Mouse (Mus musculus): ENCODE measurements around the gene Derl3. TPM values are rescaled to one million over a fixed set of nuclear protein-coding genes. Genes with fewer than 3 reads are reported as not detected.
A peak's percentile ranks its signal among the peaks of the same experiment; 100 is the strongest.

Gene Derl3
- polyA plus RNA-seq, 1 experiment from 2014 or later = 2.9 TPM

- no peak overlapping the region for H3K9ac ChIP-seq (ENCODE audit: low read depth, low read length)
- peak; percentile 58; the same call in 1 of the 2 replicates for ATAC-seq (ENCODE audit: low FRiP score)
- H3K36me3 ChIP-seq (ENCODE audit: control insufficient read depth, insufficient read depth, low read length) = no peaks in the 10 kb centered on the region
- whole genome bisulfite sequencing = 31% methylated on average over 10 of the region's 10 CpGs
- no peak overlapping the region for H3K4me2 ChIP-seq (replicated peaks; ENCODE audit: low read depth, low read length)
- no peak overlapping the region for H3K27ac ChIP-seq (ENCODE audit: low read depth, low read length)
- no peaks in the 10 kb centered on the region; the same call in 1 of the 2 replicates for H3K4me1 ChIP-seq (replicated peaks; ENCODE audit: control insufficient read depth, insufficient read depth, low read length)
- no peaks in the 10 kb centered on the region for H3K27me3 ChIP-seq (ENCODE audit: control insufficient read depth, insufficient read depth, low read length)
- peak; percentile 89 for DNase-seq (ENCODE audit: low spot score)
- H3K9me3 ChIP-seq (ENCODE audit: control insufficient read depth, low read length) = no peaks in the 10 kb centered on the region
- H3K4me3 ChIP-seq (ENCODE audit: low read depth, low read length) = no peak overlapping the region
These were observed 39.8 kb upstream of the Derl3 start for GRCm38 (mm10) chr10:75853452-75853851.

- no peak overlapping the region for H3K4me3 ChIP-seq (ENCODE audit: low read depth, low read length)
- H3K27me3 ChIP-seq (ENCODE audit: control insufficient read depth, insufficient read depth, low read length) = no peaks in the 10 kb centered on the region
- WGBS = 55% methylated on average over 5 of the region's 5 CpGs
- ATAC-seq (ENCODE audit: low FRiP score) (0 out of 2 replicates have a peak, but pooled peaks have one; percentile 4), DNase-seq (ENCODE audit: low spot score) (no peak)
- no peak overlapping the region for H3K4me2 ChIP-seq (replicated peaks; ENCODE audit: low read depth, low read length)
- H3K36me3 ChIP-seq (ENCODE audit: control insufficient read depth, insufficient read depth, low read length) = no peaks in the 10 kb centered on the region
- no peak overlapping the region for H3K9ac ChIP-seq (ENCODE audit: low read depth, low read length)
- H3K4me1 ChIP-seq (replicated peaks; ENCODE audit: control insufficient read depth, insufficient read depth, low read length) = no peaks in the 10 kb centered on the region; the same call in 1 of the 2 replicates
- no peaks in the 10 kb centered on the region for H3K9me3 ChIP-seq (ENCODE audit: control insufficient read depth, low read length)
- no peak overlapping the region for H3K27ac ChIP-seq (ENCODE audit: low read depth, low read length)
These were observed 39.1 kb upstream of the Derl3 start for GRCm38 (mm10) chr10:75854096-75854495.

- Histone ChIP-seq H3K9me3 (ENCODE audit: control insufficient read depth, low read length) (no peaks in the 10 kb centered on the region), H3K4me1 (replicated peaks; ENCODE audit: control insufficient read depth, insufficient read depth, low read length) (no peaks in the 10 kb centered on the region; the same call in 1 of the 2 replicates), H3K4me3 (ENCODE audit: low read depth, low read length) (no peak overlapping the region), H3K27ac (ENCODE audit: low read depth, low read length) (no peak overlapping the region), H3K4me2 (replicated peaks; ENCODE audit: low read depth, low read length) (no peak overlapping the region), H3K36me3 (ENCODE audit: control insufficient read depth, insufficient read depth, low read length) (no peaks in the 10 kb centered on the region), H3K9ac (ENCODE audit: low read depth, low read length) (no peak overlapping the region), H3K27me3 (ENCODE audit: control insufficient read depth, insufficient read depth, low read length) (no peaks in the 10 kb centered on the region)
- ATAC-seq (ENCODE audit: low FRiP score) (no peak), DNase-seq (ENCODE audit: low spot score) (no peak)
- 84% methylated on average over 6 of the region's 6 CpGs for WGBS
These were observed 38.4 kb upstream of the Derl3 start for GRCm38 (mm10) chr10:75854791-75855190.

- Histone ChIP-seq H3K9ac (ENCODE audit: low read depth, low read length) (no peak overlapping the region), H3K9me3 (ENCODE audit: control insufficient read depth, low read length) (no peaks in the 10 kb centered on the region), H3K36me3 (ENCODE audit: control insufficient read depth, insufficient read depth, low read length) (no peaks in the 10 kb centered on the region), H3K27ac (ENCODE audit: low read depth, low read length) (no peak overlapping the region), H3K4me3 (ENCODE audit: low read depth, low read length) (no peak overlapping the region), H3K27me3 (ENCODE audit: control insufficient read depth, insufficient read depth, low read length) (no peaks in the 10 kb centered on the region), H3K4me2 (replicated peaks; ENCODE audit: low read depth, low read length) (no peak overlapping the region), H3K4me1 (replicated peaks; ENCODE audit: control insufficient read depth, insufficient read depth, low read length) (no peaks in the 10 kb centered on the region; the same call in 1 of the 2 replicates)
- ATAC-seq (ENCODE audit: low FRiP score) (no peak), DNase-seq (ENCODE audit: low spot score) (no peak)
- 91% methylated on average over 15 of the region's 15 CpGs for WGBS
These were observed 37.7 kb upstream of the Derl3 start for GRCm38 (mm10) chr10:75855416-75855981.

- Histone ChIP-seq H3K27me3 (ENCODE audit: control insufficient read depth, insufficient read depth, low read length) (no peaks in the 10 kb centered on the region), H3K4me1 (replicated peaks; ENCODE audit: control insufficient read depth, insufficient read depth, low read length) (peaks cover 4% of the 10 kb centered on the region), H3K36me3 (ENCODE audit: control insufficient read depth, insufficient read depth, low read length) (no peaks in the 10 kb centered on the region), H3K9me3 (ENCODE audit: control insufficient read depth, low read length) (no peaks in the 10 kb centered on the region), H3K4me3 (ENCODE audit: low read depth, low read length) (no peak overlapping the region), H3K4me2 (replicated peaks; ENCODE audit: low read depth, low read length) (no peak overlapping the region), H3K9ac (ENCODE audit: low read depth, low read length) (no peak overlapping the region), H3K27ac (ENCODE audit: low read depth, low read length) (no peak overlapping the region)
- ATAC-seq (ENCODE audit: low FRiP score) = no peak
- no peak for DNase-seq (ENCODE audit: low spot score)
- 87% methylated on average over 11 of the region's 11 CpGs for WGBS
These were observed 36.9 kb upstream of the Derl3 start for GRCm38 (mm10) chr10:75856155-75856907.

- Histone ChIP-seq H3K4me1 (replicated peaks; ENCODE audit: control insufficient read depth, insufficient read depth, low read length) (peaks cover 4% of the 10 kb centered on the region), H3K27me3 (ENCODE audit: control insufficient read depth, insufficient read depth, low read length) (no peaks in the 10 kb centered on the region), H3K9me3 (ENCODE audit: control insufficient read depth, low read length) (no peaks in the 10 kb centered on the region), H3K4me3 (ENCODE audit: low read depth, low read length) (no peak overlapping the region), H3K36me3 (ENCODE audit: control insufficient read depth, insufficient read depth, low read length) (no peaks in the 10 kb centered on the region), H3K27ac (ENCODE audit: low read depth, low read length) (no peak overlapping the region), H3K4me2 (replicated peaks; ENCODE audit: low read depth, low read length) (no peak overlapping the region), H3K9ac (ENCODE audit: low read depth, low read length) (no peak overlapping the region)
- no peak for DNase-seq (ENCODE audit: low spot score)
- no peak for ATAC-seq (ENCODE audit: low FRiP score)
- 92% methylated on average over 3 of the region's 3 CpGs for WGBS
These were observed 36.2 kb upstream of the Derl3 start for GRCm38 (mm10) chr10:75856976-75857375.

- 98% methylated on average over 4 of the region's 4 CpGs for WGBS
- no peak overlapping the region for H3K4me3 ChIP-seq (ENCODE audit: low read depth, low read length)
- no peak overlapping the region for H3K9ac ChIP-seq (ENCODE audit: low read depth, low read length)
- no peaks in the 10 kb centered on the region for H3K36me3 ChIP-seq (ENCODE audit: control insufficient read depth, insufficient read depth, low read length)
- H3K9me3 ChIP-seq (ENCODE audit: control insufficient read depth, low read length) = no peaks in the 10 kb centered on the region
- no peak for ATAC-seq (ENCODE audit: low FRiP score)
- H3K4me1 ChIP-seq (replicated peaks; ENCODE audit: control insufficient read depth, insufficient read depth, low read length) = peaks cover 4% of the 10 kb centered on the region
- DNase-seq (ENCODE audit: low spot score) = no peak
- no peaks in the 10 kb centered on the region for H3K27me3 ChIP-seq (ENCODE audit: control insufficient read depth, insufficient read depth, low read length)
- no peak overlapping the region for H3K27ac ChIP-seq (ENCODE audit: low read depth, low read length)
- no peak overlapping the region for H3K4me2 ChIP-seq (replicated peaks; ENCODE audit: low read depth, low read length)
These were observed 35.6 kb upstream of the Derl3 start for GRCm38 (mm10) chr10:75857598-75857997.

GRCm38 (mm10) chr10:75859107-75859746 is 34.0 kb upstream of the Derl3 start:
- Histone ChIP-seq H3K4me2 (replicated peaks; ENCODE audit: low read depth, low read length) (peak overlapping the region; percentile 61), H3K36me3 (ENCODE audit: control insufficient read depth, insufficient read depth, low read length) (no peaks in the 10 kb centered on the region), H3K4me1 (replicated peaks; ENCODE audit: control insufficient read depth, insufficient read depth, low read length) (peaks cover 4% of the 10 kb centered on the region), H3K4me3 (ENCODE audit: low read depth, low read length) (peak overlapping the region; percentile 68), H3K27ac (ENCODE audit: low read depth, low read length) (peak overlapping the region; percentile 89; the same call in 1 of the 2 replicates), H3K27me3 (ENCODE audit: control insufficient read depth, insufficient read depth, low read length) (no peaks in the 10 kb centered on the region), H3K9ac (ENCODE audit: low read depth, low read length) (peak overlapping the region; percentile 94), H3K9me3 (ENCODE audit: control insufficient read depth, low read length) (no peaks in the 10 kb centered on the region)
- ATAC-seq (ENCODE audit: low FRiP score) (peak; percentile 72), DNase-seq (ENCODE audit: low spot score) (peak; percentile 74)
- 2% methylated on average over 26 of the region's 27 CpGs for WGBS

Data from hindbrain, embryonic 11.5 days (tissue).